Mouse (Mus musculus) embryonic facial prominence, embryonic 13.5 days (tissue): ENCODE data around the gene Gart. TPM values are rescaled to one million over a fixed set of nuclear protein-coding genes. Genes with fewer than 3 reads are reported as not detected.

Experiments
- ATAC-seq: fragments of 200-750 bp; cut with Nextera tagmentation; 2 replicates; pipeline ENCODE4 v1.8.0; 2017; ENCODE audit warnings: low read depth; ENCODE audit not compliant: insufficient number of reproducible peaks, insufficient read depth, low FRiP score, low TSS enrichment
- H3K27ac ChIP-seq: fragments of 300-500 bp; sonication (generic); 2 replicates; pipeline ENCODE4 v1.5.1; 2015; ENCODE audit warnings: moderate library complexity, mild to moderate bottlenecking, inconsistent platforms
- H3K27me3 ChIP-seq: fragments of 300-500 bp; sonication (generic); 2 replicates; pipeline ENCODE4 v1.6.1; 2015; ENCODE audit warnings: mild to moderate bottlenecking, inconsistent platforms
- H3K36me3 ChIP-seq: fragments of 300-500 bp; sonication (generic); 2 replicates; pipeline ENCODE4 v1.6.1; 2015; ENCODE audit warnings: mild to moderate bottlenecking, inconsistent platforms
- H3K4me1 ChIP-seq: fragments of 300-500 bp; sonication (generic); 2 replicates; pipeline ENCODE4 v1.6.1; 2015; ENCODE audit warnings: inconsistent platforms
- H3K4me2 ChIP-seq: fragments of 300-500 bp; sonication (generic); 2 replicates; pipeline ENCODE4 v1.6.1; 2015; ENCODE audit warnings: moderate library complexity, mild to moderate bottlenecking, inconsistent platforms
- H3K4me3 ChIP-seq: fragments of 300-500 bp; sonication (generic); 2 replicates; pipeline ENCODE4 v1.5.1; 2015; ENCODE audit warnings: mild to moderate bottlenecking, inconsistent platforms
- H3K9ac ChIP-seq: fragments of 300-500 bp; sonication (generic); 2 replicates; pipeline ENCODE4 v1.6.1; 2015; ENCODE audit warnings: mild to moderate bottlenecking, inconsistent platforms
- H3K9me3 ChIP-seq: fragments of 300-500 bp; sonication (generic); 2 replicates; pipeline ENCODE4 v1.6.1; 2016; ENCODE audit warnings: inconsistent platforms
- WGBS: fragments of 180-500 bp; shearing (Covaris S2); methylation state at CpG from one replicate; pipeline ENCODE4 v1.1.7; 2015; ENCODE audit warnings: mixed read lengths; 5-methylcytosine and 5-hydroxymethylcytosine counted together
- polyA plus RNA-seq: library from polyadenylated mRNA; unstranded; fragments of >200 nt; fragmentation: Nextera tagmentation; extraction: Ambion mirVana; gene quantifications from 2 replicates; pipeline ENCODE4 v1.2.1, GENCODE M21; 2015

Gene Gart
- 110 and 111 TPM in 2 replicates for polyA plus RNA-seq

- ATAC-seq, result peak; percentile 88
- peaks cover 20% of the 10 kb centered on the region for H3K36me3 ChIP-seq
- H3K4me3 ChIP-seq, result peak within 1 kb of the TSS; percentile 79
- H3K27me3 ChIP-seq, result no peaks in the 10 kb centered on the region
- peak within 1 kb of the TSS; percentile 93 for H3K9ac ChIP-seq
- peaks cover 12% of the 10 kb centered on the region for H3K4me1 ChIP-seq
- peak within 1 kb of the TSS; percentile 88 for H3K4me2 ChIP-seq
- no peaks in the 10 kb centered on the region for H3K9me3 ChIP-seq
- peak within 1 kb of the TSS; percentile 98 for H3K27ac ChIP-seq
- WGBS, result under 1% methylated on average over 59 of the region's 59 CpGs
Measured at GRCm38 (mm10) chr16:91646681-91647419, at the start of gene Gart. TSS of gene Gart (minus strand) at chr16:91646952.

GRCm38 (mm10) chr16:91695108-91695755 is 48.5 kb upstream of the Gart start:
- ATAC-seq, result no peak
- H3K4me2 ChIP-seq, result no peak overlapping the region
- no peak overlapping the region for H3K27ac ChIP-seq
- H3K9me3 ChIP-seq, result no peaks in the 10 kb centered on the region
- 52% methylated on average over 8 of the region's 8 CpGs for WGBS
- no peaks in the 10 kb centered on the region for H3K4me1 ChIP-seq
- no peaks in the 10 kb centered on the region for H3K27me3 ChIP-seq
- H3K36me3 ChIP-seq, result peaks cover 35% of the 10 kb centered on the region
- H3K4me3 ChIP-seq, result no peak overlapping the region
- no peak overlapping the region for H3K9ac ChIP-seq

- WGBS, result 30% methylated on average over 14 of the region's 14 CpGs
- no peaks in the 10 kb centered on the region for H3K9me3 ChIP-seq
- no peak overlapping the region for H3K27ac ChIP-seq
- no peaks in the 10 kb centered on the region for H3K27me3 ChIP-seq
- H3K4me3 ChIP-seq, result no peak overlapping the region
- H3K36me3 ChIP-seq, result peaks cover 32% of the 10 kb centered on the region
- H3K9ac ChIP-seq, result no peak overlapping the region
- ATAC-seq, result no peak
- no peaks in the 10 kb centered on the region; the same call in 1 of the 2 replicates for H3K4me1 ChIP-seq
- H3K4me2 ChIP-seq, result no peak overlapping the region
Measured at GRCm38 (mm10) chr16:91694455-91695084, 47.8 kb upstream of the Gart start.

- H3K27me3 ChIP-seq, result no peaks in the 10 kb centered on the region
- peaks cover 13% of the 10 kb centered on the region for H3K4me1 ChIP-seq
- peak overlapping the region; percentile 79; the same call in 1 of the 2 replicates for H3K4me2 ChIP-seq
- H3K4me3 ChIP-seq, result no peak overlapping the region
- WGBS, result 49% methylated on average over 7 of the region's 7 CpGs
- ATAC-seq, result no peak
- H3K27ac ChIP-seq, result no peak overlapping the region
- no peak overlapping the region for H3K9ac ChIP-seq
- H3K9me3 ChIP-seq, result no peaks in the 10 kb centered on the region
- H3K36me3 ChIP-seq, result peaks cover 21% of the 10 kb centered on the region
Measured at GRCm38 (mm10) chr16:91689791-91690190, 43.0 kb upstream of the Gart start.

GRCm38 (mm10) chr16:91688619-91689334 is 42.0 kb upstream of the Gart start, which contains the start of gene Donson:
TSS of gene Donson (minus strand) at chr16:91688770.
- WGBS, result under 1% methylated on average over 71 of the region's 71 CpGs

GRCm38 (mm10) chr16:91688023-91688618 is 41.4 kb upstream of the Gart start:
- peak; percentile 27 for ATAC-seq

More at GRCm38 (mm10) chr16:91688619-91689334, 42.0 kb upstream of the Gart start, which contains the start of gene Donson:
- ATAC-seq, result peak; percentile 96
- peaks cover 13% of the 10 kb centered on the region for H3K4me1 ChIP-seq
- H3K9ac ChIP-seq, result peak within 1 kb of the TSS; percentile 94
- peak within 1 kb of the TSS; percentile 93 for H3K4me3 ChIP-seq
- H3K9me3 ChIP-seq, result no peaks in the 10 kb centered on the region
- peak within 1 kb of the TSS; percentile 79 for H3K4me2 ChIP-seq
- H3K27me3 ChIP-seq, result no peaks in the 10 kb centered on the region
- H3K27ac ChIP-seq, result peak within 1 kb of the TSS; percentile 66; the same call in 1 of the 2 replicates
- peaks cover 27% of the 10 kb centered on the region for H3K36me3 ChIP-seq

GRCm38 (mm10) chr16:91686369-91686768 is 39.6 kb upstream of the Gart start:
- Histone ChIP-seq H3K9me3 (no peaks in the 10 kb centered on the region), H3K9ac (no peak overlapping the region)
- 78% methylated on average over 5 of the region's 5 CpGs for WGBS

More at GRCm38 (mm10) chr16:91688023-91688618, 41.4 kb upstream of the Gart start:
- Histone ChIP-seq H3K36me3 (peaks cover 28% of the 10 kb centered on the region), H3K27ac (peak overlapping the region; percentile 66; the same call in 1 of the 2 replicates), H3K9ac (peak overlapping the region; percentile 94), H3K4me1 (peaks cover 13% of the 10 kb centered on the region), H3K9me3 (no peaks in the 10 kb centered on the region), H3K27me3 (no peaks in the 10 kb centered on the region), H3K4me3 (peak overlapping the region; percentile 93), H3K4me2 (peak overlapping the region; percentile 79)
- WGBS, result 1% methylated on average over 51 of the region's 51 CpGs

GRCm38 (mm10) chr16:91685526-91685925 is 38.8 kb upstream of the Gart start:
- H3K9ac ChIP-seq, result no peak overlapping the region
- no peak overlapping the region for H3K4me3 ChIP-seq
- H3K4me1 ChIP-seq, result peaks cover 13% of the 10 kb centered on the region
- no peak overlapping the region for H3K4me2 ChIP-seq
- whole genome bisulfite sequencing, result 89% methylated on average over 5 of the region's 5 CpGs
- no peaks in the 10 kb centered on the region for H3K9me3 ChIP-seq
- no peaks in the 10 kb centered on the region for H3K27me3 ChIP-seq
- no peak for ATAC-seq
- H3K27ac ChIP-seq, result no peak overlapping the region
- H3K36me3 ChIP-seq, result peaks cover 48% of the 10 kb centered on the region

More at GRCm38 (mm10) chr16:91686369-91686768, 39.6 kb upstream of the Gart start:
- Histone ChIP-seq H3K36me3 (peaks cover 44% of the 10 kb centered on the region), H3K4me2 (no peak overlapping the region), H3K4me1 (peaks cover 13% of the 10 kb centered on the region), H3K27ac (no peak overlapping the region), H3K4me3 (no peak overlapping the region), H3K27me3 (no peaks in the 10 kb centered on the region)
- ATAC-seq, result no peak

- 78% methylated on average over 5 of the region's 5 CpGs for WGBS
- no peak overlapping the region for H3K4me2 ChIP-seq
- no peaks in the 10 kb centered on the region for H3K9me3 ChIP-seq
- no peak overlapping the region for H3K9ac ChIP-seq
- no peak overlapping the region for H3K4me3 ChIP-seq
- no peaks in the 10 kb centered on the region for H3K4me1 ChIP-seq
- no peak overlapping the region for H3K27ac ChIP-seq
- ATAC-seq, result no peak
- H3K36me3 ChIP-seq, result peaks cover 83% of the 10 kb centered on the region
- H3K27me3 ChIP-seq, result no peaks in the 10 kb centered on the region
Measured at GRCm38 (mm10) chr16:91680656-91681055, 33.9 kb upstream of the Gart start.

- no peak overlapping the region for H3K27ac ChIP-seq
- H3K4me1 ChIP-seq, result no peaks in the 10 kb centered on the region
- H3K27me3 ChIP-seq, result no peaks in the 10 kb centered on the region
- H3K9ac ChIP-seq, result no peak overlapping the region
- peaks cover 80% of the 10 kb centered on the region for H3K36me3 ChIP-seq
- no peak overlapping the region for H3K4me2 ChIP-seq
- no peak for ATAC-seq
- no peaks in the 10 kb centered on the region for H3K9me3 ChIP-seq
- H3K4me3 ChIP-seq, result no peak overlapping the region
- WGBS, result 92% methylated on average over 5 of the region's 5 CpGs
Measured at GRCm38 (mm10) chr16:91678147-91678911, 31.6 kb upstream of the Gart start.
